Mouse (Mus musculus): ENCODE measurements around the gene Myh1. TPM values are rescaled to one million over a fixed set of nuclear protein-coding genes. Genes with fewer than 3 reads are reported as not detected.

Gene Myh1
- total RNA-seq, 1 experiment = 0.09 TPM

- in situ Hi-C loops (cut with MboI; ENCODE audit: low sequenced_read_pairs in 2 of 2, unreplicated experiment in 2 of 2) = no loop called here
- H3K36me3 ChIP-seq (ENCODE audit: control insufficient read depth, insufficient read depth, low read length, poor library complexity, severe bottlenecking) = no peaks in the 10 kb centered on the region
Observed at GRCm38 (mm10) chr11:67164851-67165250, 35.0 kb upstream of the Myh1 start.

DNA sequence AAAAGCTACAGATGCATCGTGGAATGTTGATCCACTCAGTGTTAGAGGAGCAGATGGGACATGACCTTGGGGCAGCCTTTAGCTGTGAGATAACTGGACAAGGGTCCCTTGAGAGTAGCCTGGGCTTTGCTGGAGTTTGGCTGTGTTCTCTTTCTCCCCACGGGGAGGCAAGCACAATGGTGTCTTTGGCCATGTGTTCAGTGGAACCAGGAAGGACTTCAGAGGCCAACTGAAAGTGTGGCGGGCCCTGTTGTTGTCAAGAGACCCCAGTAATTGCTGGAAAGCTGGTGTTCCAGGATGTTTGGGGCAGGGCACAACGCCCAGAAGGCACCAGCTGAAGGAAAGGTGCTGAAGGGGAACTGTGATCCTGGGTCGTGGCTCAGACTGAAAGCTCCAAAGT lies 30.6 kb upstream of the Myh1 start:
- H3K4me1 ChIP-seq (ENCODE audit: control insufficient read depth in 2 of 2, insufficient read depth in 2 of 2, low read length in 2 of 2, poor library complexity in 1 of 2) = no peaks in the 10 kb centered on the region
- TF ChIP-seq HCFC1 (IDR thresholded peaks at IDR 0.05; ENCODE audit: borderline replicate concordance, insufficient read depth, low read length) (no peak), ZNF384 (IDR thresholded peaks at IDR 0.05; ENCODE audit: low read depth, low read length) (no peak), MAFK (IDR thresholded peaks at IDR 0.05; ENCODE audit: insufficient read depth, low read depth, low read length) (no peak), ZC3H11A (IDR thresholded peaks at IDR 0.05; ENCODE audit: borderline replicate concordance, low read depth, low read length) (no peak), CHD2 (IDR thresholded peaks at IDR 0.05; ENCODE audit: low read depth, low read length) (no peak)
- H3K27ac ChIP-seq (ENCODE audit: insufficient read depth, low read depth, low read length, poor library complexity, severe bottlenecking) = no peak overlapping the region
- H3K36me3 ChIP-seq (ENCODE audit: control insufficient read depth, insufficient read depth, low read length, poor library complexity, severe bottlenecking) = no peaks in the 10 kb centered on the region
- no peak for DNase-seq (ENCODE audit: low read depth, low spot score)
- no peak overlapping the region for H3K4me3 ChIP-seq (ENCODE audit: insufficient read depth in 1 of 2, low read depth in 1 of 2, low read length in 2 of 2, poor library complexity in 1 of 2, severe bottlenecking in 1 of 2)
- in situ Hi-C loops (cut with MboI; ENCODE audit: low sequenced_read_pairs in 2 of 2, unreplicated experiment in 2 of 2) = no loop called here
- H3K9ac ChIP-seq (ENCODE audit: insufficient read depth, low read depth, low read length, poor library complexity, severe bottlenecking) = no peak overlapping the region
- H3K9me3 ChIP-seq (ENCODE audit: control insufficient read depth, insufficient read depth, low read depth, low read length) = no peaks in the 10 kb centered on the region

More at GRCm38 (mm10) chr11:67164851-67165250, 35.0 kb upstream of the Myh1 start:
- H3K9me3 ChIP-seq (ENCODE audit: control insufficient read depth, insufficient read depth, low read depth, low read length) = no peaks in the 10 kb centered on the region
- DNase-seq (ENCODE audit: low read depth, low spot score) = no peak
- H3K4me3 ChIP-seq (ENCODE audit: insufficient read depth in 1 of 2, low read depth in 1 of 2, low read length in 2 of 2, poor library complexity in 1 of 2, severe bottlenecking in 1 of 2) = no peak overlapping the region
- H3K9ac ChIP-seq (ENCODE audit: insufficient read depth, low read depth, low read length, poor library complexity, severe bottlenecking) = no peak overlapping the region
- no peaks in the 10 kb centered on the region for H3K4me1 ChIP-seq (ENCODE audit: control insufficient read depth in 2 of 2, insufficient read depth in 2 of 2, low read length in 2 of 2, poor library complexity in 1 of 2)
- H3K27ac ChIP-seq (ENCODE audit: insufficient read depth, low read depth, low read length, poor library complexity, severe bottlenecking) = no peak overlapping the region
- TF ChIP-seq ZC3H11A (IDR thresholded peaks at IDR 0.05; ENCODE audit: borderline replicate concordance, low read depth, low read length) (no peak), ZNF384 (IDR thresholded peaks at IDR 0.05; ENCODE audit: low read depth, low read length) (no peak), CHD2 (IDR thresholded peaks at IDR 0.05; ENCODE audit: low read depth, low read length) (no peak), MAFK (IDR thresholded peaks at IDR 0.05; ENCODE audit: insufficient read depth, low read depth, low read length) (no peak), HCFC1 (IDR thresholded peaks at IDR 0.05; ENCODE audit: borderline replicate concordance, insufficient read depth, low read length) (no peak)

DNA sequence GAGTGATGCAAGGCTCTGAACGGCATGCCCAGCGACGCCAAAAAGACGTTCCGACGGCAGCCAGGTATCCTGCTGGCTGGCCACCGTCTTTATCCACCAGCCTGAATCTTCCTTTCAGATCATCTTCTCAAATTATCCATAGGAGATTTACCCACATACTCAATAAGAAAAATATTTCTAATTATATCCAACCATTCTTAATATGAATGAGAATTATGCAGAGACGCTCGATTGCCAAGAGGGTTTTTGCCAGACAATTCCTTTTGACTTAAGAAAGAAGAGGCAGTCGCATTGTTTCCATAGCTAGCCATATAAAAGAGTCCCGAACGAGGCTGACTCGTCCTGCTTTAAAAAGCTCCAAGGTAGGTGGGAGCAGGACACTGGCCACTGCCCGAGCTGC lies 29.1 kb upstream of the Myh1 start, which contains the start of gene Myh2:
Myh2 (plus strand) TSS at position 301 of the 400 bp plus-strand sequence.
- no peak for TF ChIP-seq CHD2 (IDR thresholded peaks at IDR 0.05; ENCODE audit: low read depth, low read length)
- TF ChIP-seq MAFK (IDR thresholded peaks at IDR 0.05; ENCODE audit: insufficient read depth, low read depth, low read length) = no peak
- no peak for TF ChIP-seq HCFC1 (IDR thresholded peaks at IDR 0.05; ENCODE audit: borderline replicate concordance, insufficient read depth, low read length)
- H3K9ac ChIP-seq (ENCODE audit: insufficient read depth, low read depth, low read length, poor library complexity, severe bottlenecking) = no peak within 1 kb of the TSS
- no peak within 1 kb of the TSS for H3K4me3 ChIP-seq (ENCODE audit: insufficient read depth in 1 of 2, low read depth in 1 of 2, low read length in 2 of 2, poor library complexity in 1 of 2, severe bottlenecking in 1 of 2)
- no peaks in the 10 kb centered on the region for H3K4me1 ChIP-seq (ENCODE audit: control insufficient read depth in 2 of 2, insufficient read depth in 2 of 2, low read length in 2 of 2, poor library complexity in 1 of 2)
- H3K36me3 ChIP-seq (ENCODE audit: control insufficient read depth, insufficient read depth, low read length, poor library complexity, severe bottlenecking) = no peaks in the 10 kb centered on the region
- in situ Hi-C loops (cut with MboI; ENCODE audit: low sequenced_read_pairs in 2 of 2, unreplicated experiment in 2 of 2) = no loop called here
- H3K9me3 ChIP-seq (ENCODE audit: control insufficient read depth, insufficient read depth, low read depth, low read length) = no peaks in the 10 kb centered on the region
- no peak for DNase-seq (ENCODE audit: low read depth, low spot score)
- no peak within 1 kb of the TSS for H3K27ac ChIP-seq (ENCODE audit: insufficient read depth, low read depth, low read length, poor library complexity, severe bottlenecking)

- Histone ChIP-seq H3K36me3 (ENCODE audit: control insufficient read depth, insufficient read depth, low read length, poor library complexity, severe bottlenecking) (no peaks in the 10 kb centered on the region), H3K9ac (ENCODE audit: insufficient read depth, low read depth, low read length, poor library complexity, severe bottlenecking) (no peak overlapping the region), H3K9me3 (ENCODE audit: control insufficient read depth, insufficient read depth, low read depth, low read length) (no peaks in the 10 kb centered on the region), H3K4me1 (ENCODE audit: control insufficient read depth in 2 of 2, insufficient read depth in 2 of 2, low read length in 2 of 2, poor library complexity in 1 of 2) (no peaks in the 10 kb centered on the region), H3K4me3 (ENCODE audit: insufficient read depth in 1 of 2, low read depth in 1 of 2, low read length in 2 of 2, poor library complexity in 1 of 2, severe bottlenecking in 1 of 2) (no peak overlapping the region), H3K27ac (ENCODE audit: insufficient read depth, low read depth, low read length, poor library complexity, severe bottlenecking) (no peak overlapping the region)
- in situ Hi-C loops (cut with MboI; ENCODE audit: low sequenced_read_pairs in 2 of 2, unreplicated experiment in 2 of 2) = no loop called here
- TF ChIP-seq ZC3H11A (IDR thresholded peaks at IDR 0.05; ENCODE audit: borderline replicate concordance, low read depth, low read length) = no peak
- no peak for TF ChIP-seq HCFC1 (IDR thresholded peaks at IDR 0.05; ENCODE audit: borderline replicate concordance, insufficient read depth, low read length)
- TF ChIP-seq ZNF384 (IDR thresholded peaks at IDR 0.05; ENCODE audit: low read depth, low read length) = no peak
- TF ChIP-seq MAFK (IDR thresholded peaks at IDR 0.05; ENCODE audit: insufficient read depth, low read depth, low read length) = no peak
- TF ChIP-seq CHD2 (IDR thresholded peaks at IDR 0.05; ENCODE audit: low read depth, low read length) = no peak
- DNase-seq (ENCODE audit: low read depth, low spot score) = no peak
Observed at GRCm38 (mm10) chr11:67172439-67172838, 27.4 kb upstream of the Myh1 start.

- H3K9ac ChIP-seq (ENCODE audit: insufficient read depth, low read depth, low read length, poor library complexity, severe bottlenecking) = no peak overlapping the region
- no peaks in the 10 kb centered on the region for H3K4me1 ChIP-seq (ENCODE audit: control insufficient read depth in 2 of 2, insufficient read depth in 2 of 2, low read length in 2 of 2, poor library complexity in 1 of 2)
- DNase-seq (ENCODE audit: low read depth, low spot score) = no peak
- TF ChIP-seq HCFC1 (IDR thresholded peaks at IDR 0.05; ENCODE audit: borderline replicate concordance, insufficient read depth, low read length) = no peak
- no peak for TF ChIP-seq ZC3H11A (IDR thresholded peaks at IDR 0.05; ENCODE audit: borderline replicate concordance, low read depth, low read length)
- TF ChIP-seq CHD2 (IDR thresholded peaks at IDR 0.05; ENCODE audit: low read depth, low read length) = no peak
- TF ChIP-seq MAFK (IDR thresholded peaks at IDR 0.05; ENCODE audit: insufficient read depth, low read depth, low read length) = no peak
- no peak for TF ChIP-seq ZNF384 (IDR thresholded peaks at IDR 0.05; ENCODE audit: low read depth, low read length)
- H3K4me3 ChIP-seq (ENCODE audit: insufficient read depth in 1 of 2, low read depth in 1 of 2, low read length in 2 of 2, poor library complexity in 1 of 2, severe bottlenecking in 1 of 2) = no peak overlapping the region
- in situ Hi-C loops (cut with MboI; ENCODE audit: low sequenced_read_pairs in 2 of 2, unreplicated experiment in 2 of 2) = no loop called here
- H3K36me3 ChIP-seq (ENCODE audit: control insufficient read depth, insufficient read depth, low read length, poor library complexity, severe bottlenecking) = no peaks in the 10 kb centered on the region
- no peak overlapping the region for H3K27ac ChIP-seq (ENCODE audit: insufficient read depth, low read depth, low read length, poor library complexity, severe bottlenecking)
- no peaks in the 10 kb centered on the region for H3K9me3 ChIP-seq (ENCODE audit: control insufficient read depth, insufficient read depth, low read depth, low read length)
Observed at GRCm38 (mm10) chr11:67176376-67176775, 23.5 kb upstream of the Myh1 start.
